Mouse (Mus musculus): ENCODE measurements around the gene Nlrp6.

DNA sequence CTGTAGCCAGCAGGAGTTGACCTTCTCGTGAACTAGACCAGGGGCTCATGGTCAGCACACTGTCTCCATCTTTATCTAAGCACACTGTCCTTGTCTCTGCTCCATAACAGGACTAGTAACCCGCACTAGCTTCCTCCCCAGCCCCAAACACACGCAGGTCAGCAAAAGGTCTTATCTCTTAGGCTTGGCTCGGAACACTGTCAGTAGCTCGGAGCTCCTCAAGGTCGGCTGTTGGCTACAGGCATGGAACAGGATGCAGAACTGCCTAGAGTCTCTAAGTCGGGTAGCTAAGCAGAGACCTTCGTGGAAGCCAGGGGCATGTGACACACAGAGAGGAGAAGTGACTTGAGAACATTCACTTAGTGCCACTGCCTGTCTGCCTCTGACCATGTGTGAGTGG, 27.5 kb downstream of the Nlrp6 start:
- no peak for TF ChIP-seq CTCF (IDR thresholded peaks at IDR 0.05)
- TF ChIP-seq EP300 (IDR thresholded peaks at IDR 0.05): no peak

Data from lung, postnatal 0 days (tissue).